Mouse (Mus musculus): Measurements from ENCODE around the gene Gm49369. TPM values are rescaled to one million over a fixed set of nuclear protein-coding genes. Genes with fewer than 3 reads are reported as not detected.

The Gm49369 gene
- polyA plus RNA-seq, 1 experiment from 2014 or later: 0.90 TPM

DNA sequence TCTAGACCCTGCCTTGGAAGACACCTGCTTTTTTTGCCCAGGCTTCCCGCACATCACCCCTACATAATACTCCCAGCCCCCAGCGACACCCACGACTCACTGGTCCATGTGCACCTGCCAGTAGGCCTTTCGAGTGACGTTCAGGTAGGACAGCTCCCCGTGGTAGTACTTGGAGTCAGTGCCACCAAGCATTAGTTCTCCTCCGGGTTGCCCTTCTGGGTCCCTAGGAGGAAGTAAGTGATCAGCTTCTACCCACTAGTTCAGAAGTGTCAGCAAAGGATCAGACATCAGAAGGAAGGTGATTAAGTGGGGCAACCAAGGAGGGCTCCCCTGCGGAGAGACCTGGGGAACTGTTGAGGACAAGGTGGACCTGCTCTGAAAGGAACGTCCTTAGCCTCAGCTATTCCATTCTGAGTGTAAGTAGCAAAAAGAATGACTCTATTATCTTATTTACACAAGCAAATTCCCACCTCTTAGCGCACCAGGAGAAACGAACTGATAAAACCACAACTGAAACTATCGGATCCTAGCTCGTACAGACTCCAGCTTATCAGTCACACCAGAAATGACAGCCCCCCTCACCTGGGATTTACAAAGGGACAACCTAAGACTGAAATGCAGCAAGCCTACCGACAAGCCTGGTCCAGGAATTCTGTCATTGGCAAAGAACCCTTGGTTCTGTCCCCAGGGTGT is 5.1 kb downstream of the Gm49369 start:
- 0 out of 2 replicates have a peak, but pooled peaks cover under 1% of the 10 kb centered on the region for H3K4me1 ChIP-seq
- WGBS: 93% methylated on average over 14 of the region's 14 CpGs
- H3K9me3 ChIP-seq: no peaks in the 10 kb centered on the region
- no peak overlapping the region for H3K4me2 ChIP-seq (replicated peaks)
- ATAC-seq (ENCODE audit: low FRiP score, low read depth): no peak
- peaks cover 12% of the 10 kb centered on the region for H3K27me3 ChIP-seq (replicated peaks)
- H3K36me3 ChIP-seq: peaks cover 74% of the 10 kb centered on the region
- no peak overlapping the region for H3K27ac ChIP-seq
- H3K9ac ChIP-seq: no peak overlapping the region
- no peak overlapping the region for H3K4me3 ChIP-seq

DNA sequence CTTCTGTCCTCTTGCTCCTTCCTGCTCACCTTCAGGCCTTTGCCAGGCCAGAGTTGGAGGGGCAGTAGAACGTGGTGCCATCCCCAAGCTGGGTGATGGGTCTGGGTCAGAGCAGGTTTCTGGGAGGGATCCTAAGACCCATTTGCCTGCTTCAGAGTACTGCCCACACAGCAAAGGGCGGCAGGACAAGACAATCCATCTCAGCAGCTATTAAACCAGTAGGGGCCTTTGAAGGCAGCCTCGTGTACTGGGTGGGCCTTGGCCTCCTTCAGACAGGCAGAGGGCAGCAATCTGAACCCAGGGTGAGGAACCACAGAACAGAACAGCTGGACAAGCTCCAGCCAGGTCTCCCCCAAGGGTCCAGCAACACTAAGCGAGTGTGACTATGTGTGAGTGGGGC is 6.4 kb downstream of the Gm49369 start:
- no peaks in the 10 kb centered on the region for H3K9me3 ChIP-seq
- no peak overlapping the region for H3K4me3 ChIP-seq
- H3K36me3 ChIP-seq: peaks cover 61% of the 10 kb centered on the region
- peaks cover 25% of the 10 kb centered on the region for H3K27me3 ChIP-seq (replicated peaks)
- H3K4me2 ChIP-seq (replicated peaks): no peak overlapping the region
- 84% methylated on average over 4 of the region's 4 CpGs for WGBS
- H3K4me1 ChIP-seq: 0 out of 2 replicates have a peak, but pooled peaks cover 10% of the 10 kb centered on the region
- ATAC-seq (ENCODE audit: low FRiP score, low read depth): no peak
- H3K27ac ChIP-seq: no peak overlapping the region
- no peak overlapping the region for H3K9ac ChIP-seq

DNA sequence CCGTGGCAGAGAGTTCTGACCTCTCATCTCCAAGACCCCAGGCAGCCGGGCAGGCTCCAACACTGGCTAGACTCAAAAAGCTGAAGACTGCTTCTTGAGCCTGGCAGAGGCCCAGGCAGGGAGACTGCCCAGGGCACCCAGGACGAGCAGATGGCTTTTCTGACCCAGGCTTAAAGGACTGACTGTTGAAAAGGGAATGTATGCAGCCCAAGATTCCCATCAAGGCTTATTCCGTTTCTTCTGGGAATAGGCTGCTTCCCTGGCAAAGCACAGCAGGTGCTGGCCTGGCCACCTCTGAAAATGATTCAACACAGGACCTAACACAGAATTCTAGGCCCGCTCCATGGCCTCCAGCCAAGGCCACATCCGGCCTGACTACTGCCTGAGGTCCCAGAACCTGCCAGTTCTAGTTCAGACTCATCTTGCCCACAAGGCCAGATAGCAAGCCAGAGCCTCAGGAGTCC is 7.2 kb downstream of the Gm49369 start:
- peaks cover 33% of the 10 kb centered on the region for H3K27me3 ChIP-seq (replicated peaks)
- H3K4me3 ChIP-seq: no peak overlapping the region
- H3K36me3 ChIP-seq: peaks cover 53% of the 10 kb centered on the region
- H3K4me1 ChIP-seq: 0 out of 2 replicates have a peak, but pooled peaks cover 10% of the 10 kb centered on the region
- ATAC-seq (ENCODE audit: low FRiP score, low read depth): no peak
- no peak overlapping the region for H3K4me2 ChIP-seq (replicated peaks)
- H3K9ac ChIP-seq: no peak overlapping the region
- H3K27ac ChIP-seq: no peak overlapping the region
- WGBS: 90% methylated on average over 6 of the region's 6 CpGs
- H3K9me3 ChIP-seq: no peaks in the 10 kb centered on the region

DNA sequence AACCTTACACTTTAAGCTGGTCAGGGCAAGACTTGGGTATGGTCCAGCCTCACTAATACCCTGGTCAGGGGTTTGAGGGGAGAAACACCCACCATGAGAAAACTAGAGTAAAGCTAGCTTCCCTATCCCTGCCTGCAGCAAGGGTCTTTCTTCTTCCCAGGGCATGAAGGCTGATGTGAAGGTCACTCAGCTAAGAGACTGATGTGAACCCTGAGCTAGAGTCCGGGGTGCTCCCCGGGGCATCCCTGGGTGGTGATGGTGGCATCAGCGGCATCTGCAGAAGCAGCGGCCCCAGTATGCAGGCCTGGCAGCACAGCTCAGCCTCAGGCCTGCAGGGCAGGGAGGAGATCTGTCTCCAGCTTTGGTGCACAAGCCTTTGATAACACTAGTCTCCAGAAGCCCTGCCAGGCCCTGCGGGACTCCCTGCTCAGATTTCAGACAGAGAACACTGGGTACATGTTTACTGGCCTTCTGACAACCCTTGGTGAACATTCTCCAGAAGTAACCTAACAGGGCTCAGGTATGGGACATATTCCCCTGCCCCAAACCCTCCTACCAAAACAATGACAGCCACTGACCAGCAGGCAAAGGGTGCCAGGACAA is 8.0 kb downstream of the Gm49369 start:
- H3K4me2 ChIP-seq (replicated peaks): no peak overlapping the region
- H3K9me3 ChIP-seq: no peaks in the 10 kb centered on the region
- 0 out of 2 replicates have a peak, but pooled peaks cover 10% of the 10 kb centered on the region for H3K4me1 ChIP-seq
- no peak for ATAC-seq (ENCODE audit: low FRiP score, low read depth)
- H3K9ac ChIP-seq: no peak overlapping the region
- 92% methylated on average over 5 of the region's 5 CpGs for WGBS
- H3K27ac ChIP-seq: no peak overlapping the region
- H3K36me3 ChIP-seq: peaks cover 45% of the 10 kb centered on the region
- H3K27me3 ChIP-seq (replicated peaks): peaks cover 41% of the 10 kb centered on the region
- no peak overlapping the region for H3K4me3 ChIP-seq

DNA sequence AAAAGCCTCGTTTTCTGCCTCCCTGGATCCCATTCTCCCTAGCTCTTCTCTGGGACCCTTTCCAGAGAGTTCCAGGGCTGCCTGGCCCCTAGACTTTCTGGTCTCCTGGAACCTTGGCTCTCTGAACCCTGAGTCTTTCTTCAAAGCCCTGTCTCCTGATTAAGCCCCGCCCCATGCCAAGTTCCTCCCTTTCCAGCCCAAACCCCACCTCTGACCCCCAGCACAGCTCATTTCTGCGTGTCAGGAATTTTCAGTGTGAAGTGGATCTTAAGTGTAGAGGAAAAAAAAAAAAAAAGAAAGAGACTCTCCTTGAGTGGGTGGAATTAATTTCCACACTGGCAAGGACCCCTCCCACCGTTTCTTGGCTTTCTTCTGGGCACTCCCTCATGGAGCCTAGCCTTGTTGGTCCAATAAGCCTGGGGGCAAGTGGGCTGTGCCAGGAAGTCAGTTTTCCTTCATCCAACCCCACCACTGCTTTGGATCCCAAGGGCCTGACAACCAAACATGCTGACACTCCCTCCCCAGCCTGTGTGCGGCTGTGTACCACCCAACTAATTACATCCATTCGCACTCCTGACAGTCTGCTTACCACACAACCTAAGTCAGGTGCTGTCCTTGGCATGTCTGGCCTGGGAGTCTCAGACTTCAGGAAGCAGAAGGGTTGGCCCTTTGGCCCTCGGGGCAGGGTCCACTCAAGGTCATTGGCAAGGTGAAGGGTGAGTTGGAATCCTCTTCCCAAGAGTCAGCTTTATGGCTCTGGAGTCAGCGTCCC is 8.6 kb downstream of the Gm49369 start, which contains the start of gene Ifitm10:
TSS of gene Ifitm10 (minus strand) at position 113 of the 772 bp plus-strand sequence.
- Histone ChIP-seq H3K27ac (no peak within 1 kb of the TSS), H3K9ac (no peak within 1 kb of the TSS), H3K4me2 (replicated peaks) (peak within 1 kb of the TSS; percentile 61; the same call in 1 of the 2 replicates), H3K4me3 (no peak within 1 kb of the TSS), H3K4me1 (0 out of 2 replicates have a peak, but pooled peaks cover 10% of the 10 kb centered on the region), H3K9me3 (no peaks in the 10 kb centered on the region), H3K27me3 (replicated peaks) (peaks cover 41% of the 10 kb centered on the region), H3K36me3 (peaks cover 38% of the 10 kb centered on the region)
- ATAC-seq (ENCODE audit: low FRiP score, low read depth): no peak
- 74% methylated on average over 8 of the region's 8 CpGs for WGBS

DNA sequence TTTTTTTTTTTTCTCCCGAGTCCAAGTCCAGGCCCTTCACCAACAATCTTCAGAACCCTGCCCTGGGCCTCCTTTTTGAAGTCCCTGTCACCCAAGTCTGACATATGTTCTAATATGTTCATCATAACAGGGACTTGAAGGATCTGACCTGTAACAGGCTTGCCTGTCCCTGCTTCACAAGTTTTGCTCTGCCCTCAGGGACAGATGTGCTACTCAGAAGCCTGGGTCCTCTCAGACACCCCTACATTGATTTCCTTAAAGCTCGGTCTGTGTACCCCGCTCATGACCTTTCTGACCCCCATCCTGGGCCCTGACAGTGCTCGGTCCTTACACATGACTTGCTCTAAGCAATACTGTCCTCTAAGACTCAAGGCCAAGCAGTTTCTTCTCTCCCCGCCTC is 9.4 kb downstream of the Gm49369 start:
- Histone ChIP-seq H3K4me2 (replicated peaks) (no peak overlapping the region), H3K36me3 (peaks cover 34% of the 10 kb centered on the region)
- 77% methylated on average over 5 of the region's 5 CpGs for WGBS

DNA sequence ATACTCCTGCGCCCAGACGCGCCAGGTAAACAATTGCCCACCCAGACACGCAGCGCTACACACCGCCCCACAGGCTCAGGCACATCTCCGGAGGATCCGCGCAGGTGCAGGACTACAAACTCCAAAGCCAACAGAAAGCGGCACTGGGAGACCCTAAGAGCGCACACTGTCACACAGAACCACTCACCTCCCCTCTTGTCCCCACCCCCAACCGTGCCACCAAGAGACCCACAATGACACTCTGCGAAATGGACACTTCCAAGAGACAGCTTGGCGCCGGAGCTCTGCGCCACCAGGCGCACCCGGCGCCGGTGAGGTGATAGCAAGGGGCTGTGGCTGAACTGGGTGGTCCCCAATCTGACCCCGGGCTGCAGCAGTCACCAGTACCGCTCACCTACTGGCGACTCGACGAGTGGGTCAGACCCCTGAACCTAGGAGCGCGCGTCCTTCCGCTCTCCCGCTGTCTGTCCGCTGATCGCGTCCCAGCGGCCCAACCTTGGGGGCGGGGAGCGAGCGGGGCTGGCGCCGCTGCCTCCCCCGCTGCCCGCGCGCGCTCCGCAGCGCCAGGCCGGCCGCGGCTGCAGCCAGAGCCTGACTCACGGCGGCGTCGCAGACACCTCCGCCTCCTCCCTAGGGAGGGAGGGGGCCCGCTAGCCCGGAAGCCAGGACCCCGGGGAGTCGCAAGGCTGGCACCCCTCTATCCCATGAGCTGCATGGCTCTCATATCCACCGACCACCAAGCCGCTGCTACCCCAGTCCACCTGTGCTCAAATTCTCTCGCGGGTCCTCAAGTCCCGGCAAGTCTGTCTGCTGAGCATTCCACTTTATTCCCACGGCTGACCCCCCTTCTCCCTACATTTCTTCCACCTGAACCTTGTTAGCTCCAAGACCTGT is 10.5 kb downstream of the Gm49369 start:
- Histone ChIP-seq H3K27ac (no peak overlapping the region), H3K4me2 (replicated peaks) (peak overlapping the region; percentile 61), H3K27me3 (replicated peaks) (peaks cover 43% of the 10 kb centered on the region), H3K4me3 (peak overlapping the region; percentile 30), H3K36me3 (peaks cover 23% of the 10 kb centered on the region), H3K9ac (0 out of 2 replicates have a peak overlapping the region, but pooled peaks have one; percentile 17), H3K9me3 (no peaks in the 10 kb centered on the region), H3K4me1 (0 out of 2 replicates have a peak, but pooled peaks cover 10% of the 10 kb centered on the region)
- WGBS: 2% methylated on average over 62 of the region's 64 CpGs
- no peak for ATAC-seq (ENCODE audit: low FRiP score, low read depth)

More for the DNA sequence above, 9.4 kb downstream of the Gm49369 start:
- Histone ChIP-seq H3K4me1 (0 out of 2 replicates have a peak, but pooled peaks cover 10% of the 10 kb centered on the region), H3K4me3 (no peak overlapping the region), H3K27me3 (replicated peaks) (peaks cover 43% of the 10 kb centered on the region), H3K9ac (no peak overlapping the region), H3K27ac (no peak overlapping the region), H3K9me3 (no peaks in the 10 kb centered on the region)
- no peak for ATAC-seq (ENCODE audit: low FRiP score, low read depth)

DNA sequence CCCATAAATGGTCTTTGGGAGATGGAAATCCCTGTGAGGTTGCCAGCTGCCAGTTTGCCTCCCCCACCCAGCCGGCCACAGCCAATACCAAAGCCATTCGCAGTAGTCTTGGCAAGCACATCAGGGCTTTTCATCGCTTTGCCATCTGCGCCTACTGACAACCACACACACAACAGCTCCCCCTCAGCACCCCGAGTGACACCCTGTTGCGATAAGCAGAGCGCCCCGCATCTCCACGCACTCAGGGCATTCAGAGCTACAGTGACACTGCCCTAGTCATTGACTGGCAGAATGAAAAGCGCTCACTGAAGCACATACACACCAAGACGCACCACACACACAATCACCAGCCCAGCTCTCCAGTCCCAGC is 11.1 kb downstream of the Gm49369 start:
- 0 out of 2 replicates have a peak, but pooled peaks cover 10% of the 10 kb centered on the region for H3K4me1 ChIP-seq
- peak overlapping the region; percentile 61 for H3K4me2 ChIP-seq (replicated peaks)
- H3K9ac ChIP-seq: no peak overlapping the region
- H3K27me3 ChIP-seq (replicated peaks): peaks cover 43% of the 10 kb centered on the region
- no peaks in the 10 kb centered on the region for H3K9me3 ChIP-seq
- peaks cover 17% of the 10 kb centered on the region for H3K36me3 ChIP-seq
- no peak overlapping the region for H3K4me3 ChIP-seq
- 29% methylated on average over 11 of the region's 11 CpGs for WGBS
- H3K27ac ChIP-seq: no peak overlapping the region
- ATAC-seq (ENCODE audit: low FRiP score, low read depth): no peak

DNA sequence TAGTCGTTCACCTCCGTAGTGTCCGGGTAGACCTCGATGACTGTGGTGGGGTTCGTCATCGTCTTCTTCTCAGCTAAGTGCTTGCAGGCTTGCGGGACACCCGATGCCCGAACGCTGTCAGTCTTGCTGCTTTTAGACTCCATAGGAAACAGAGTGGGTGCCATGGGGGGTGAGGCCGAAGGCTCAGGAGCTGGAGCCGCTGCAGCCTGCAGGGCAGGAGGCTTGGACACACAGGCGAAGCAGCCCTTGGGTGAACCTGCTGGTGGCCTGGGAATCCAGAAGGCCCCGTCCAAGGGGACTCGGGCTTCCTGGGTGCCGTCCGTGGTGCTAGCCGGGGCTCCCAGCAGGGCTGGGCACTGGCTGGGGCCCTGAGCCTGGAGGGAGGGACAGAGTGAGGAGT is 11.5 kb downstream of the Gm49369 start:
- Histone ChIP-seq H3K36me3 (peaks cover 13% of the 10 kb centered on the region), H3K4me1 (0 out of 2 replicates have a peak, but pooled peaks cover 10% of the 10 kb centered on the region), H3K9me3 (no peaks in the 10 kb centered on the region), H3K4me3 (no peak overlapping the region), H3K9ac (no peak overlapping the region), H3K4me2 (replicated peaks) (no peak overlapping the region), H3K27ac (no peak overlapping the region), H3K27me3 (replicated peaks) (peaks cover 43% of the 10 kb centered on the region)
- ATAC-seq (ENCODE audit: low FRiP score, low read depth): no peak
- 84% methylated on average over 18 of the region's 18 CpGs for WGBS

DNA sequence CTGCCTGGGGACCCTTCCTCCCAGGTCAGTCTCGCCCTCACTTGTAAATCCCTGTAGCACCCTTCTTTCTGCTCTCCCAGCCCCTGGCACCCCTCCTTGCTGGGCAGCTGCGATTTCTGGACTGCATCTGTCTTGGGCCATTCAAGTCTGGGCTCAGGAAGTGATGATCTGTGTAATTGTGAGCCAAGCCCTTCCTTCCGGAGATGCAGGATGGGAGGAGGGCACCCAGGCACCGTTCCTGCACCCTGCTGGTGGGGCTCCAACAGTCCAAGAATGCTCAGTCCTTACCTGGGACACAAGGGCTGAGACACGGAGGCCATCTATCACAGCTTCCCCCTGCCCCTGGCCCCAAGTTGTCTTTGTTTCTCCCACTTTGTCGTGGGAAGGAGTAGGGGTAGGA is 12.6 kb downstream of the Gm49369 start:
- no peak for ATAC-seq (ENCODE audit: low FRiP score, low read depth)
- H3K4me3 ChIP-seq: no peak overlapping the region
- 70% methylated on average over 6 of the region's 6 CpGs for whole genome bisulfite sequencing

DNA sequence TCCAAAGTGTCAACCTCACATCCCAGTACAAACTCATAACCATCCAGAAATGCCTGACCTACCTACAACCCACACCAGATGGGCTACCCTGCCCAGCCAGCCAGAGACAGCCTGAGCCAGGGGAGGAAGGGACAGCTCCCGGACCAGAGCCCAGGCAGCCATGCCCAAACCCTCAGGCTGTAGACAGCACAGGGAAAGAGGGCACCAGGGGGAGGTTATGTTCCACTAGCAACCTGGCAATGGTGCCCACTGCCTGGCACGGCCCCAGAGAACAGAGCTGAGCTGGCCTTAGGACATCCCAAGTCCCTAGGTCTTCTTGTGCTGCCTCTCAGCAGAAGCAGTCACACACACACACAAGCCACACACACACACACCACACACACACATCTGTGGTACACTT is 13.6 kb downstream of the Gm49369 start:
- H3K36me3 ChIP-seq: no peaks in the 10 kb centered on the region
- WGBS: 85% methylated on average over 2 of the region's 2 CpGs
- H3K4me3 ChIP-seq: no peak overlapping the region
- H3K27ac ChIP-seq: no peak overlapping the region
- H3K9me3 ChIP-seq: no peaks in the 10 kb centered on the region
- H3K27me3 ChIP-seq (replicated peaks): peaks cover 43% of the 10 kb centered on the region
- ATAC-seq (ENCODE audit: low FRiP score, low read depth): no peak
- H3K4me1 ChIP-seq: 0 out of 2 replicates have a peak, but pooled peaks cover 10% of the 10 kb centered on the region
- no peak overlapping the region for H3K4me2 ChIP-seq (replicated peaks)
- H3K9ac ChIP-seq: no peak overlapping the region

More for the DNA sequence above, 12.6 kb downstream of the Gm49369 start:
- H3K36me3 ChIP-seq: peaks cover 5% of the 10 kb centered on the region; the same call in 1 of the 2 replicates
- H3K4me2 ChIP-seq (replicated peaks): no peak overlapping the region
- no peak overlapping the region for H3K27ac ChIP-seq
- H3K9ac ChIP-seq: no peak overlapping the region
- H3K9me3 ChIP-seq: no peaks in the 10 kb centered on the region
- H3K4me1 ChIP-seq: 0 out of 2 replicates have a peak, but pooled peaks cover 10% of the 10 kb centered on the region
- H3K27me3 ChIP-seq (replicated peaks): peaks cover 43% of the 10 kb centered on the region

All from neural tube, embryonic 12.5 days (tissue).